Mouse (Mus musculus) bone marrow, adult 2 months (tissue): ENCODE data around the gene Tfap2a. TPM values are rescaled to one million over a fixed set of nuclear protein-coding genes. Genes with fewer than 3 reads are reported as not detected.

Experiments
- H3K27ac ChIP-seq: fragments of 200-500 bp; 2 replicates; pipeline ENCODE4 v1.5.1; 2012; ENCODE audit warnings: low read depth, mild to moderate bottlenecking, control low read depth, inconsistent platforms, low read length; ENCODE audit not compliant: control insufficient read depth, poor library complexity, insufficient read depth
- H3K4me1 ChIP-seq: fragments of 200-500 bp; 2 replicates; pipeline ENCODE4 v1.6.1; 2011; ENCODE audit warnings: low read length; ENCODE audit not compliant: control insufficient read depth, insufficient read depth
- H3K4me3 ChIP-seq: fragments of 200-500 bp; replicated peaks from 2 replicates; pipeline ENCODE3; 2011; ENCODE audit warnings: mild to moderate bottlenecking, low read depth, low read length, control low read depth; ENCODE audit not compliant: control insufficient read depth
- CTCF ChIP-seq: fragments of 200-500 bp; IDR thresholded peaks from 2 replicates; pipeline ENCODE4 v1.5.1; 2011; ENCODE audit warnings: low read length, control low read depth; ENCODE audit not compliant: control insufficient read depth, insufficient read depth
- POLR2A ChIP-seq: fragments of 200-500 bp; IDR thresholded peaks from 2 replicates; pipeline ENCODE4 v1.6.1; 2011; ENCODE audit warnings: low read depth, mild to moderate bottlenecking, control low read depth, low read length, borderline replicate concordance; ENCODE audit not compliant: control insufficient read depth
- WGBS: fragments of 180-500 bp; shearing (Covaris S2); methylation state at CpG from one replicate; pipeline ENCODE4 v1.1.7; 2018; 5-methylcytosine and 5-hydroxymethylcytosine counted together
- polyA plus RNA-seq: library from polyadenylated mRNA; stranded (reverse); fragments of >200 nt; gene quantifications from 2 replicates; pipeline ENCODE4 v1.2.4, GENCODE M21; 2011; ENCODE audit warnings: low replicate concordance; ENCODE audit not compliant: missing spikeins, insufficient read depth, insufficient read length

Tfap2a gene
- polyA plus RNA-seq, 1 experiment = 8.3 TPM

DNA sequence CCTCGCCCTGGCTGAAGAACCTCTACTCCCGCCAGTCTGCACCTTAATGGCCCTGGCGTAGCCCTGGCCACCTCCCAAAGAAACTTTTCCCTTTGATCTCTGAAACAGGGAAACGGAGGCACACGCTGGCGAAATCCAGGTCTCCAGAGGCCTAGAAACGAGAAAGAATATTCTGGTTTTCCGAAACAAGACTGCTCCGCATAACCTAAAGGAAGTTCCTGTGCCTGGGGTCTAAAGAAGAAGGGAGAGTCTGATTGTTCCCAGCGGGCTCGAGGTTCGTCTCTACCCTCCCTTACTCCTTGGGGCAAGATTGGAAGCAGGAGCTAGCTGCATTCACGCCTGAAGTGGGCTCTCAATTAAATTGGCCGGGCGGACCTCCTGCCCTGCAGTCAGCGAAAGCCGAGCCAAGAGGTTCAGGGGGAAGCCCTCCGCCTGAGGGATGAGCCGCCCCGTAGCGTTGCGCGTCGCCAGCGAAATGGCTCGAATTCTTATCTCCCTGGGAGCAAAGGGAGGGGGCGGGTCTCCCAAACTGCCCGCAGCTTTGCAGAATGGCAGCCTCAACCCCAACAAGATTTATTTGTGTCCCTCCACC, 33.2 kb downstream of the Tfap2a start:
- WGBS = 6% methylated on average over 28 of the region's 28 CpGs
- Histone ChIP-seq H3K27ac (no peak overlapping the region), H3K4me1 (no peaks in the 10 kb centered on the region), H3K4me3 (no peak overlapping the region)
- TF ChIP-seq CTCF = no peak
- no peak for TF ChIP-seq POLR2A

DNA sequence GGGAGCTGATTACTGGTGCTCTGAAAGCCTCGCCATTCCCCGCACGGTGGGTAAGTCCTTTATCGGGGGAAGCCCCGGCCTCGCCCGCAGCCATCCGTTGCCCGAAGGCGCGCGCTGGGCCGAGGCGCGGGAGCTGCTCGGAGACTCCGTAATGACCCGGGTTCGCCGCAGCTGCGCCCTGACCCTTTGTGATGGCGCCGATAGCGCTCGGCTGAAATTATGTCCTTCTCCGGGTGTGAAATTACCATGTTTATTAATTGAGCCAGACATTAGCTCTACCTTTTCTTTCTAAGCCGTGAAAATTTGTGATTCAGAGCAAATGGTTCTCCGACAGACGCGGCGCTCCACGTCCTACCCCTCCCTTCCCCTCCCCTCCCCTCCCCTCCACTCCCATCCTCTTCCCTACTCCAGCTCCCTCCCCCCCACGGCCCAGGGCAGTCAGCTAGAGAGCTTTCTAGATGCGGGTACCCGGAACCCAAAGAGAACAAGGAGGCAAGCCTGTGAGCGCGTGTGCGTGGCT, 34.1 kb downstream of the Tfap2a start:
- WGBS = 2% methylated on average over 38 of the region's 38 CpGs
- Histone ChIP-seq H3K4me3 (no peak overlapping the region), H3K4me1 (no peaks in the 10 kb centered on the region), H3K27ac (no peak overlapping the region)
- TF ChIP-seq CTCF (no peak), POLR2A (no peak)

DNA sequence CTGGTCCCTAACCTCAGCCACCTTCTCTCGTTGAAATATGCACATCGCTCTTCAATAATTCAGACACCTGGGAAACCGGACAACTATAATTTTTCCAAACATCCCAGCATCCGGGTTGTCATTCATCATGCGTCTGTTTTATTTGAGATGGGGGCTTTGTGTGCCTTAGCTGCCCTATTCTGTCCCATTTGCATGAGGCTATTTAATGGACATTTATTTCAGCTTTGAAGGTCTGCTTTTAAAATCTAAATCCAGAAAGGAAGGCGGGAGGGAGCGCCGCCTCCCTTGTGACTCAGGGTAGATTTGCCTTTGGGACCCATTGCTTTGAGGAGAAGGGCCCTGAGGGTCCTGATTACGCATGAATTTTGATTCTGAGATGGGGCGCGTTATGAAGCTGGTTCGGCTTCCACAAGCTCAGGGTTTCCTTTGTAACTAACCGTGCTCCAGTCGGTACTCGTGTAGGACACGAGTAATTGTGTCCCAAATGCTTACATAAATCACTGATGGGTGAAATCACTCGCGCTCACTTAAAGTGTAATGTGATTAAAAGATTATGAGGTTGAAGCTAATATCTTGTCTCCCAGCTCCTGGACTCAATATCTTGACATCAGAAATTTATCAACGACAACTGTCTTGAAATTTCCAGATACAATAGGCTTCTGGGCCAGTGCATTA, 34.9 kb downstream of the Tfap2a start:
- Histone ChIP-seq H3K4me1 (no peaks in the 10 kb centered on the region), H3K27ac (no peak overlapping the region), H3K4me3 (no peak overlapping the region)
- TF ChIP-seq POLR2A (no peak), CTCF (no peak)
- 8% methylated on average over 19 of the region's 19 CpGs for WGBS

DNA sequence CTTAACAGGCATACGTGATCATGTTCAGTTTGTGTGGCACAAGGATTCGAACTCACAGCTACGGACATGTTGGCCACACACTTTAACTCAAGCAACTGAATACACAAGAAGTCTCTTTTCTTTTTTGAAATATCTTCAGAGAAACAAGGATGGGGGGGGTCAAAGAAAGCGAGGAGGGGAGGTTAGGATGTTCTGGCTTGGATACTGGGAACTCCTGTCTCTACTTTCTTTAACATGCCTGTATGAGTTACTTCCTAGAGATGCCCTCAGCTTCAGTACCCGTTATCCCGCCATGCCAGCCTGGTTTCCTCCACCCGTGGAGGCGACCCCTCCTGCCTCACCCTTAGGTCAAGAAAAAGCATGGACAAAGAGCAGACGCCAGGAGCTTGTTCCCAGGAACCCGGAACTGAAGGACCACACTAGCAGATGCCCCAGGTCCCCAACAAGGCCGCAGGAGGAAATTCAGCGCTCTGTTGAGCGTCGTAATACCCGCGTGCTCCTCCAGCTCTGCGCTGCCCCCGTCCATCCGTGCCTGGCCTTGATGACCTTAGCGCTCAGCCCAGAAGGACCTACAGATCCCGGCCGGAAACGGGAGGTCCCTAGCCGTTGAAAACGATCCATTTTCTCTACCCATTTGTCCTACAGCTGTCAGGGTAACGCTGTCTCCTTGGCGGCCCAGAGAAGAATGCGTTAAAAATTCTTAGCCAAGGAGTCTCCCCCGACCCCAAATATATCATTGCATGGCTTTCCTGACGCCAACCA, 35.6 kb downstream of the Tfap2a start:
- Histone ChIP-seq H3K27ac (no peak overlapping the region), H3K4me3 (no peak overlapping the region), H3K4me1 (no peaks in the 10 kb centered on the region)
- 8% methylated on average over 30 of the region's 30 CpGs for WGBS
- TF ChIP-seq CTCF = no peak
- TF ChIP-seq POLR2A = no peak

DNA sequence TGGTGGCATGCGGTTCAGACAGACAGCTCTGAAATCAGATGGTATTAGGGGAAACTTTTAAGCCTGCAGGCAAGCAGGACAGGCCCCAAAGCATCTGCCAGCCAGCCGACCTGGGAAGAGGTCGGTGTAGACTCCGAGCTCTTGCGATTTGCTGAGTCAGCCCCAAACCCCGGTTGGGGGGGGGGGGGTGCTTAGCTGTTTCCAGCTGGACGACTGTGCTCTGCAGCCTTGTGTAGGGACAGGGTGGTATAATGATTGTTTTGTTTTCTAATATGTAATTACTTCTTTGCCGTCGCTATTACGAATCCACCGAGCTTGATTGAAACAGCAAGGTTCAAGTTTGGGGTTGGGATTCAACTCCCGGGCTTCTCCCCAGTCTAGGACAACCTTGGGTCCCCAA, 36.5 kb downstream of the Tfap2a start:
- Histone ChIP-seq H3K27ac (no peak overlapping the region), H3K4me3 (no peak overlapping the region), H3K4me1 (no peaks in the 10 kb centered on the region)
- WGBS = 6% methylated on average over 12 of the region's 12 CpGs
- TF ChIP-seq CTCF (no peak), POLR2A (no peak)

DNA sequence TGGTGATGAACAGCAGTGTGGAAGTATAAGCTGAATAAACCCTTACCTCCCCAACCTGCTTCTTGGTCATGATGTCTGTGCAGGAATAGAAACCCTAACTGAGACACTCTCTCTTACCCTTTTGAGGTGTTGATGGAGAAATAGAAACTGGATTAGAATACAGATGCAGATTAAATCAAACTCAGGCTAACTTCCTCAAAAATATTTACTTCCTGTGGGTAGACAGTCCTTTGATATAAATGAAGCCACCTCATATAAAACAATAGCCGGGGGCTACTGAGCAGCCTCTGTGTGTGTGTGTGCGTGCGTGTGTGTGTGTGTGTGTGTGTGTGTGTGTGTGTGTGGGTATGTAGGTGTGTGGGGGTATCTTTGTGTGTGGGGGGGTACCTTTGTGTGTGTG, 52.4 kb downstream of the Tfap2a start:
- no peak overlapping the region for H3K27ac ChIP-seq
- no peak overlapping the region for H3K4me3 ChIP-seq
- 53% methylated on average over 3 of the region's 3 CpGs for WGBS
- no peaks in the 10 kb centered on the region for H3K4me1 ChIP-seq
- TF ChIP-seq POLR2A (no peak), CTCF (no peak)

DNA sequence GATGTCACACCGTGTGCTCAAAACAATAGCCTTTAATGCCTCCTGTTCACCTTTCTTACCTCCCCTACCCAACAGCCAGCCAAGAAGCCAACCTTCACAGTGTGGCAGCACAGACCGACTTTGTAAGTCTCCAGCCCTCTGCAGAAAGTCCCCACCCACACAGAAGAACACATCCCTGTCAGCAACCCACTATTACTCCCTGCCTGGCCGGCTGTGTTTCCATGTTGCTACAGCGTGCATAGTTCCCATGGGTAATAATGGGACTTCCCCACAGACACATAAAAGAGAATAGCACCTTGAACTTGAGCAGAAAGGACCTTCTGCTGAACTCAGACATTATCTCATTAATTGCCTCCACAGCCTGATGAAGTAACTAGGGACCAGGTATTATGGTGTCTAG, 61.4 kb downstream of the Tfap2a start:
- Histone ChIP-seq H3K4me3 (no peak overlapping the region), H3K4me1 (no peaks in the 10 kb centered on the region), H3K27ac (no peak overlapping the region)
- 52% methylated on average over 4 of the region's 4 CpGs for WGBS
- TF ChIP-seq POLR2A = no peak
- no peak for TF ChIP-seq CTCF

Other genes with a start within 250 kb of the Tfap2a start
- gene Gcnt2, start 121.4 kb upstream of the Tfap2a start, polyA plus RNA-seq = 6.0 and 18.2 TPM in 2 replicates